Mouse (Mus musculus) embryonic stem cell, embryonic (primary cell): ENCODE measurements around the gene Wdr19.

Experiments
- CTCF ChIA-PET, 4 experiments: fragments of 300-600 bp in 2 of 4; fragments of 350-600 bp in 2 of 4; sonication (Branson Sonifier 250); formaldehyde crosslinking; loops; one replicate each; lab custom pipeline; 2022; ENCODE audit warnings: inconsistent platforms in 2 of 4; lab: Charles Lee
- POLR2A ChIA-PET, 4 experiments: fragments of 300-600 bp in 2 of 4; fragments of 350-600 bp in 2 of 4; sonication (Branson Sonifier 250); formaldehyde crosslinking; loops; one replicate each; lab custom pipeline; 2022; ENCODE audit warnings: antibody characterized with exemption in 4 of 4, inconsistent platforms in 1 of 4; lab: Charles Lee

Wdr19 gene

DNA sequence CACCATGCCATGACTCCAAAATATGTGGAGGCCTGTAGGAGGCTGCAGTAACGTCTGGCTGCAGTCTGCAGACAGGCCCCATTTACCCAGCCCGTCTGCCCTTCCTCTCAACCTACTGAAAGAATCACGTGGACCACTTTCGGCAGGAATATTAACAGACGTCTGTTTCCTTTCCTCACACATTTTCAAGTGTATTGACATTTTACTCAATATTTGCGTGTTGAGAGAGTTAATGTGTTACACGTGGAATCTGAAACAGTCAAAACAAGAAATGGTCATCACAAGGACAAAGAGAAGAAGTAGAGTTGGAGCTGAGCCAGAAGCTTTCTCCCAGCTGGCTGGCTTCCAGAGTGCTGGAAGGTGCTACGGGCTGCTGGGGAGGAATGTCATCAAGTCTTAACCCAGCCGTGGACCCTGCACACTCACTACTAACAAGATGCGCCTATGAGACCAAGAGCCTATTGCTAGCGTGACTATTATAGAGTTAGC lies 22.4 kb upstream of the Wdr19 start:
- POLR2A ChIA-PET, result interaction anchor here in 1 of 4 experiments (1.0 kb wide), 1 partner anchor 120 kb away, joined by 3 read pairs; no protein-coding TSS in a partner anchor
- CTCF ChIA-PET, result interaction anchor here in 1 of 4 experiments (0.6 kb wide), 1 partner anchor 174 kb away, joined by 4 read pairs; no protein-coding TSS in a partner anchor

- POLR2A ChIA-PET, result no interaction called here
- CTCF ChIA-PET, result no interaction called here
These were observed 21.0 kb upstream of the Wdr19 start for GRCm38 (mm10) chr5:65178477-65178876.

DNA sequence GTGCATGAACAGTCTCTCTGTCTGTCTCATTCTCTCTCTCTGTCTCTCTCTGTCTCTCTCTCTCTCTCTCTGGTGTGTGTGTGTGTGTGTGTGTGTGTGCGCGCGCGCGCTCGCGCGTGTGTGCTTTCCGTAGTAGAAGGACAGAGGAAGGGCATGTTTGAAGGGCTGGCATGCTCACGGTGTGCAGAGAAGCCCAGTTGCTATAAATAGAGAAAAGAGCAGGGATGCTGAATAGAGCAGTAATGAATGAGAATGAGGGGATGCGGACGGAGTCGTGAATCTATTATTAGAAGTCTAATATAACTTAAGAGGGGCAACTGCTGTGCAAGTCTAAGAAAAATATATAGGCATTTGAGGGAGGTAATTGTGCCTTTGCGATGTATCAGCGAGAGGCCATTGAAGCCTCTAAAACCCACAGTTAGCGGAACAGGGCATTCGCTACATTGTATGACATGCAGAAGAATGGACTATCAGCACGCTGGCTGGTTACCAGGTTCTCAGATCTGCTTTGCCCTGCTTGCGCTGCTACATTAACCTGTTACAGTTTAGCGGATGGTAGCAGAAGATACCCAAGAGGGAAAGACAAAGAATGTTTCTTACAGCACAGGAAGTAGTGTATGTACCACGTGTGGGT lies 18.2 kb upstream of the Wdr19 start:
- ChIA-PET CTCF (no interaction called here), POLR2A (no interaction called here)

GRCm38 (mm10) chr5:65181794-65182169 lies 17.7 kb upstream of the Wdr19 start:
- POLR2A ChIA-PET, result no interaction called here
- CTCF ChIA-PET, result no interaction called here

DNA sequence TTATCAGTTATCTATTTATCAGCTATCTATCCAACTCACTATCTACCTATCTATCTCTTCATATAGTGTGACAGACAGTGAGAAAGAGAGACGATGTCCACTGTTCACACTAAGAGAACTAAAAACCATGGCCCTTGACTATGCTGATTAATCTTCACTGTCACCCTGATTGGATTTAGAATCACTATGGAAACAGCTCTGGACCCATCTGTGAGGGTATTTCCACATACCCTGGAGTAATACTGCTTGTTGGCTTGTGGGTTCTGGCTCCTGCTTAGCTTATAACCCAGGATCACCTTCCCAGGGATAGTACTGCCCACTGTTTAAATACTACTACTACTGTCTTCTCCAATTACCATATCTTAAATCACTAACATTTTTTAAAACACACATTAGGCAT lies 17.2 kb upstream of the Wdr19 start:
- POLR2A ChIA-PET, result no interaction called here
- CTCF ChIA-PET, result interaction anchor here in 1 of 4 experiments (1.8 kb wide), 1 partner anchor 25 kb away, joined by 9 read pairs; no protein-coding TSS in a partner anchor

DNA sequence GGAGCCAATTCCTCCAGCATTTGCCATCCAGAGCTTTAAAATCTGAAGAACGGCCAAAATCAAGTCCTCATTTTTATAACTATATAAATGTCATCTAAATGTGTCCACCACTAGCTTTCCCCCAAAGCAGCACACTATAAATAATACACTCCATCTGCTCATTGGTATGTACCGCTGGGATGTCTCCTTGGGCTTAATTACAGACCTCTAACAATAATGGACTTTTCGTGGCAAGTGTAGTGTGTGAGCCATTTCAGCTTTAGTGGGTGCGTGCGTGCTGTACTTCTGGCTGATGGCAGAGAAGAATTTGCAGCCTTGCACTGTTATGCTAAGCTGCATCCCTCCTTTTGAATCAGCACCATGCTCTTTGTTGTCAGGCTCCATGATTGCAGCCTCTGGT lies 7.9 kb upstream of the Wdr19 start:
- ChIA-PET POLR2A (interaction anchor here in 1 of 4 experiments (0.6 to 1.7 kb wide), 3 partner anchors 8 to 1092 kb away, joined by 3 to 4 read pairs (median 4); partner anchors contain the start of gene Wdr19), CTCF (no interaction called here)

GRCm38 (mm10) chr5:65194441-65194840 lies 5.1 kb upstream of the Wdr19 start:
- POLR2A ChIA-PET, result interaction anchor here in 1 of 4 experiments (1.2 kb wide), 1 partner anchor 87 kb away, joined by 3 read pairs; the partner anchor contains the start of gene Klhl5
- CTCF ChIA-PET, result interaction anchor here in 3 of 4 experiments (0.6 to 1.1 kb wide), 3 partner anchors 8 to 29 kb away, joined by 3 to 4 read pairs (median 4); no protein-coding TSS in a partner anchor

DNA sequence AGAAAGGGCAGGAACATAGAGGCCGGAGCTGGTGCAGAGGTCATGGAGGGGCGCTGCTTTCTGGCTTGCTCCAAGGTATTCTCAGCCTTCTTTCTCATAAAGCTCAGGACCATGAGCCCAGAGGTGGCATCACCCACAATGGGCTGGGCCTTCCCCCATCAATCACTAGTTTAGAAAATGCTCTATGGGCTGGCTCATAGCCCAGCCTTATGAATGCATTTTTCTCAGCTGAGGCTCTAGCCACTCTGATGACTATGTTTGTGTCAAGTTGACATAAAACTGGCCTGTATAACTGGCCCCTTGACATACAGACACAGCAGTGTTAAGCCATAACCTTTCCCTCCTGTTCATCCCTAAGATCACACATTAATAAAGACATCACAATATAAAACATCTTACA lies 5.2 kb downstream of the Wdr19 start:
- POLR2A ChIA-PET, result interaction anchor here in 1 of 4 experiments (0.6 kb wide), 1 partner anchor 118 kb away, joined by 3 read pairs; no protein-coding TSS in a partner anchor
- CTCF ChIA-PET, result no interaction called here

GRCm38 (mm10) chr5:65213321-65213720 lies 13.8 kb downstream of the Wdr19 start:
- ChIA-PET CTCF (interaction anchor here in 1 of 4 experiments (1.0 kb wide), 1 partner anchor 56 kb away, joined by 3 read pairs; no protein-coding TSS in a partner anchor), POLR2A (no interaction called here)

DNA sequence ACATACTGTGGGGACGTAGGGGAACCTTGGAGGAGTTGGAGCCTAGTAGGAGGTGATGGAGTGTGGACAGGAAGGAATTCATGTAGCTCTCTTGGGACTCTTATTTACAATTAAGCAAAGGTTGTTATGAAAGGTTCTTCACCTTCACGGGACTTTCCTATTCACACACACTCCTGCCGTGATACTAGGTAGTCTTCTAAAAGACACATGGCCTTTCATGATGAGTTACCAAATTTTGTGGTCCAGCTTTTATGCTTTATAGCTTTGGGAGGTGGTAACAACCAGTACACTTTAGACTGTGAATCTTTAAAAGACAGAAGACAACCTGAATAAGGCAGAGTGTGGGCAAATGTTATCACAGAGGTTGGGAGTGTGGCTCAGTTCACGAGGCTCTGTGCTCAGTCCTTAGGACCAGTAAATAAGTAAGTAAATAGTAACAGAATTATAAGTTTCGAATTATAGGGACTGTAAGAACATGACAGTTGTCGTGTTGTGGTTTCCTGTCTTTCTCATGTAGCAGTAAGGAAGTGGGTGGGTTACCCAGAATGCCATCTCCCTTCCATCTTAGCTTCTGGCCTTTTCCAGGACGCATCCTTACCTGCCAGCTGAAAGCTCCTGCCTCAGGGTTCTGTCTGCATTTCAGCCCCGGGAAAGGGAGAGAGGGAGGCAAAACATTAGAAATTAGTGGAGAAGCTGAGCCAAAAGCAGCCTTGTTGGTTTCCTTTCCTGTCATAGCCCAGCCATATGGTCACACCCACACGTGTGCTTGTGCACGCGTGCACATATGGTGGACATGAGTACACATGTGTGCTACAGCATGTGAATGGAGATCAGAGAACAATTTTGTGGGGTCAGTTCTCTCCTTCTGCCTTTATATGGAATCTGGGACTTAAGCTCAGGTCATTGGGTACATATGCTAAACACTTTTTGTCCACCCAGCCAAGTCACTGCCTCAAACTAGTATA lies 18.1 kb downstream of the Wdr19 start:
- ChIA-PET POLR2A (interaction anchor here in 1 of 4 experiments (0.6 kb wide), 1 partner anchor 66 kb away, joined by 3 read pairs; no protein-coding TSS in a partner anchor), CTCF (no interaction called here)

DNA sequence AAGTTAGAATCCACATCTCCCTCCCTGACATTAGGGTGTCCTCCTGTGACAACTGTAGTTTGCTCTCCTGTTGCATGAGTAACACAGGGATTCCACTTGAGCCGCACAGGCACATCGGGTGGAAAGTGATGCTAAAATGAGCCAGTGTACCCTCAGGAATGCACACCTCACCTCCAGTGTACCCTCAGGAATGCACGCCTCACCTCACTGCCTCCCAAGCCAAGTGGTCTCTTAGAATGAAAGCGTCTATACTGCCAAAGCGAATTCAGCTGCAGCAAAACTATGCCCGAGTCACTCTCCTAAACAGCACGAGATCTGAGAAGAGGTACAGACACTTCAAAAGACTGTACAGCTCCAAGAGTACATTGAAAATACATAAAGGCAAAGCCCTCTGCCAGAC lies 21.5 kb downstream of the Wdr19 start:
- CTCF ChIA-PET, result no interaction called here
- POLR2A ChIA-PET, result interaction anchor here in 1 of 4 experiments (1.0 to 1.5 kb wide), 2 partner anchors 12 to 54 kb away, joined by 3 read pairs; no protein-coding TSS in a partner anchor

DNA sequence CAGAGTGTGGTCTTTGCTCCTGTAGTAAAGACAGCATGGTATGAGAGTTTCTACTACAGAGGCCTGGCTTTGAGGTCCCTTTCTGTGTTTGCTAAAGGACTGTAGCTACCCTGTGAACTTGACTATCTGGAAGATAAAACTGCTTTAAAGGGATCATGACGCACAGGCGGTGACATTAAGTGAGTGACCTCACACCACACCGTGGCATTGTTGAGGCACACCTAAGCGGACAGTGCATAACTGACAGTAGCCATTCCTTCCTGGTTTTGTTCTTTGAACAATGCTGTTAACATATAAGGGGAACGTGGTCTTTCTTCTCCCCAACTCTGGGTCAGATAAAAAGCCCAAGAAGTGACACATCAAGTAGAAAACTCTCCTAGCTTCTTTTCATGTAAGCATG lies 24.6 kb downstream of the Wdr19 start:
- ChIA-PET CTCF (interaction anchor here in 1 of 4 experiments (1.1 kb wide), 1 partner anchor 30 kb away, joined by 4 read pairs; no protein-coding TSS in a partner anchor), POLR2A (no interaction called here)

DNA sequence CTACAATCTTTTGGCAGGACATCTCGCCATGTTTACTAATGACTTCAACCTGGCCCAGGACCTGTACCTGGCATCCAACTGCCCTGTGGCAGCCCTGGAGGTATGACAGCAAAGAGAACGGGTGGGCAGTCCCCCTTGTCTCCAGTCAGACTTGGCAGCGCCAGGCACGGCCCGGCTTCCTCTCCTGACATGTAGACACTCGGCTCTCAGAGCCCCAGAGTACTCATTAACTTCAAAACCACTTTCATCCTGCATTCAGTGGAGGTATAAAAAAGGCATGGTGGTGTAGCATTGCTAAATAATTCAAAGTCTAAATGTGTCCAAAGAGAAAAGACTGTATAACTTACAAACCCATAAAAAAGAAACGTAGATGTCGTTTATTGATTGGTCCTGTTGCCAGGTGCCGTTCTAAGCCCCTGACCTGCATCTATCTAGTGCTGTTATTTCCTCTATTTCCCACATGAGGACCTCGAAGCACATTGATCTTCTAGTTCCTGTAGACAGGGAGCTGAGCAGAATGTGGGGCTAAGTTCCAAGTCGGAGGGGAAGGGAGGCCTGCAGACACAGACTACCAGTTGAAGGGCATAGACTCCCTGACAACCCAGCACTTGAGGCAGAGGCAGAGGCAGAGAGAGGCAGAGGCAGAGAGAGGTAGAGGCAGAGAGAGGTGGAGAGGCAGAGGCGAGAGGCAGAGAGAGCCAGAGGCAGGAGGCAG lies 31.9 kb downstream of the Wdr19 start:
- POLR2A ChIA-PET, result interaction anchor here in 1 of 4 experiments (0.6 kb wide), 1 partner anchor 488 kb away, joined by 3 read pairs; no protein-coding TSS in a partner anchor
- CTCF ChIA-PET, result no interaction called here

DNA sequence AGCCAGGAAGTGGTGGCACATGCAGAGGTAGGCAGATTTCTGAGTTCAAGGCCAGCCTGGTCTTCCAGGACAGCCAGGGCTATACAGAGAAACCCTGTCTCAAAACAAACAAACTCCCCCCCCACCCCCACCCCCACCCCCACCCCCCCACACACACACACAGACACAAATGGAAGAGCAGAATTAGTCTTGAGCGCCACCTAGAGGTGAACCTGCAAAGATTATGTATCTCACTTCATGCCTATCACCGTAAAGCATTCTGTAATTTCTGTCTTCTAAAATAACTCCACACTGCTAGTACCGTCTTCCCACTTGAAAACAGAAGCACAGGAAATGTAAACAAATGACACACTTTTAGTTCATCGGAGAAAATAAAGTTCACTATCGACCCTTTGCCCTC lies 43.2 kb downstream of the Wdr19 start:
- CTCF ChIA-PET, result interaction anchor here in 3 of 4 experiments (0.6 to 1.9 kb wide), 6 partner anchors 86 to 718 kb away, joined by 3 to 8 read pairs (median 6); no protein-coding TSS in a partner anchor

GRCm38 (mm10) chr5:65247296-65247695 lies 47.8 kb downstream of the Wdr19 start:
- ChIA-PET CTCF (interaction anchor here in 1 of 4 experiments (0.5 to 1.6 kb wide), 2 partner anchors 21 to 90 kb away, joined by 3 read pairs; no protein-coding TSS in a partner anchor), POLR2A (interaction anchor here in 1 of 4 experiments (0.6 kb wide), 1 partner anchor 364 kb away, joined by 4 read pairs; no protein-coding TSS in a partner anchor)

More for the DNA sequence above, 43.2 kb downstream of the Wdr19 start:
- POLR2A ChIA-PET, result no interaction called here

DNA sequence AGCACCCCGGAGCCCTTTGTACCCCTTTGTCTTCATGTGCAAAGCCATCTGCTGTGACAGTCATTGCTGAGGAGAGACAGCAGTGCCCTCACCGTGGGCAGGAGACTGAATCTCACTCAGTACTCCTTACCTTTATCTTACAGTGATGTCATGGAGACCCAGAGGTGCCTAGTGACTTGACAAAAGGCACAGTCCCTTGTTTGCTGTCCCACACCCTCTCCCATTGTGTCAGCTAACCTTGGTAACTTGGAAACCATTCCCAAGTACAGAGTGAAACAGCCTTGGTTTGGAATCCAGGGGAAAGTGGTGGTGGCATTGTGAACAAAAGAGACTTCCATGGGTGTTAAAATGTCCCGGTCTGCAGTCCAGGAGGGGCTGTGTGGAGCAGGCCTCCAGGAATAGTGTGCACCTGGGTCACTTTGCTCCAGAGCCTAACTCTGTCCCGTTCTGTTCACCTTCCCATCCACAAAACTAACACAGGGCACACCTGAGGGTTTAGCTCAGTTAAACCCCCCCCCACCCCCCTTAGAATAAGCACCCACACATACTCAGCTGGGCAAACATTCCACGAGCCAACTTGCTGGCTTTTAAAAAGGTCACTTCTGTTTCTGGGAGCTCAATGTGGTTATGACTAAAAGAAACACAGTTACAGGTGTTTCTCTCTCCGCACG lies 50.8 kb downstream of the Wdr19 start:
- CTCF ChIA-PET, result interaction anchor here in 3 of 4 experiments (0.6 to 1.2 kb wide), 4 partner anchors 51 to 994 kb away, joined by 3 to 4 read pairs (median 3); partner anchors contain the start of gene Wdr19 (in 1 of the 3)
- POLR2A ChIA-PET, result interaction anchor here in 3 of 4 experiments (0.6 to 1.9 kb wide), 6 partner anchors 12 to 639 kb away, joined by 3 to 5 read pairs (median 3); no protein-coding TSS in a partner anchor

DNA sequence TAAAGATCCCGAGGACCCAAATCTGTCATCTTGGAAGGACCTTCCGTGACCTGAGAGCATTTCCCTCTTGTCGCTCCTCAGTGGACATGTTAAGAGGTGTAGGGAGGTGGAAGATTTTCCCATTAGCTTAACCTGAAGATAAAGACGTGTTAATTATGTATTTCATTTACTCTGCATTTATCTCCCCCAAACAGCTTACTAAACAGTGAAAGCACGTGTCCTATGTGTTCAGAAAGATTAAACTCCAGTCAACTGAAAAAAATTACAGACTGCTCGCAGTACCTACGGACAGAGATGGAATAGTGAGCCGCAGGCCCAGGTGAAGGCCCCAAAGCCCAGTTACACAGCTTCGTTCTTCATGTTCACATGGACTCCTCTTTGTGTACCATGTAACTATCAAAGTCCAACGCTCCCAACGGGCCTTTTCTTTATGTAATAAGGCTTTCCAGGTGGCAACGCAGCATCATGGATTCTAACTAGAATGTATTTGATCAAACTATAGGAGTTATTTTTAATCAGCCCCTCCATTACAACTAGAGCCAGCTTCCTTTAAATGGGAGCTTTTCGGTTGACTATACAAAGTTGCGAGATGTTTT lies 58.5 kb downstream of the Wdr19 start:
- CTCF ChIA-PET, result interaction anchor here in 2 of 4 experiments (0.5 to 1.2 kb wide), 2 partner anchors 12 to 893 kb away, joined by 5 read pairs; no protein-coding TSS in a partner anchor
- POLR2A ChIA-PET, result interaction anchor here in 2 of 4 experiments (0.7 to 2.4 kb wide), 6 partner anchors 11 to 211 kb away, joined by 3 to 7 read pairs (median 4); no protein-coding TSS in a partner anchor
